Mouse (Mus musculus): ENCODE results near the gene Pwwp2b.

The Pwwp2b gene

GRCm38 (mm10) chr7:139257752-139258542 lies 9.7 kb downstream of the Pwwp2b start:
- no peak for DNase-seq (ENCODE audit: low read depth, low spot score)

- DNase-seq (ENCODE audit: low read depth, low spot score), result no peak
Observed at GRCm38 (mm10) chr7:139264337-139264736, 16.1 kb downstream of the Pwwp2b start.

GRCm38 (mm10) chr7:139265634-139266033 lies 17.4 kb downstream of the Pwwp2b start:
- no peak for DNase-seq (ENCODE audit: low read depth, low spot score)

DNA sequence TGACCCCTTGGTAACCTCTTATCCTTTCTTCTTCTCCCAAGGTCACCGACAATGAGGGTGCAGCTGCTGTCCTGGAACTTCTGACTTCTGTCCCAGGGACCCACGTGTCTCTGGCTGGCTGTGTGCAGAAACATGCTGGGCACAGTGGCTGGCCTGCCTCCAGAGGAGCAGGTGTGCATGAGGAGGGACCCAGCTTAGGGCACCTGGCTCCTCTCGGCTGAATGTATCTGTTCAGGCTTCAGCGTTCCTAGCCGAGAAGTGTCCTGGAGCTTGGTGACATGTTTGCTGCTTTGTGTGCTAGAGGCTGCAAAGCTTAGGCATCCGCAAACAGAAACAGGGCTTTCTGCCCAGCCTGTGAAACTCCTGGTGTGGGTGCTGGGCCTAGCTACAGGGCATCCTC lies 18.1 kb downstream of the Pwwp2b start:
- no peak for DNase-seq (ENCODE audit: low read depth, low spot score)

- no peak for DNase-seq (ENCODE audit: low read depth, low spot score)
Observed at GRCm38 (mm10) chr7:139266886-139267870, 18.9 kb downstream of the Pwwp2b start.

- DNase-seq (ENCODE audit: low read depth, low spot score), result no peak
Observed at GRCm38 (mm10) chr7:139270738-139271137, 22.5 kb downstream of the Pwwp2b start.

GRCm38 (mm10) chr7:139271871-139272270 lies 23.6 kb downstream of the Pwwp2b start:
- DNase-seq (ENCODE audit: low read depth, low spot score), result no peak

GRCm38 (mm10) chr7:139272639-139273396 lies 24.5 kb downstream of the Pwwp2b start:
- DNase-seq (ENCODE audit: low read depth, low spot score), result no peak

DNA sequence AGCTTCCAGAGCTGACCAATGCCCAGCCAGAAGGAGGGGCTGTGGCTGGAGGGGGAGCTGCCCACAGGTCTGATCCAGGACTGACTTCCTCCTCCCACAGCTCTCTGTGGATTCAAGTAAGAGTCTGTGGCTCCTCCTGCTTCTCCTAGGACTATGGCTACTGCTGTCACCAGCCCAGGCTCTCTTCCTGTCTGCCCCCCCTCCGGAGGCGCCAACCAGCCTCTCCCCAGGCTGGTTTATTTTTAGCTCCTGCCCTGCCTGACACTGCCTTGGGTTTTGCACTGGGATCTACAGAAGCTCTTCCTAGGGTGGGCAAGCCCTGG lies 25.1 kb downstream of the Pwwp2b start:
- no peak for DNase-seq (ENCODE audit: low read depth, low spot score)

DNA sequence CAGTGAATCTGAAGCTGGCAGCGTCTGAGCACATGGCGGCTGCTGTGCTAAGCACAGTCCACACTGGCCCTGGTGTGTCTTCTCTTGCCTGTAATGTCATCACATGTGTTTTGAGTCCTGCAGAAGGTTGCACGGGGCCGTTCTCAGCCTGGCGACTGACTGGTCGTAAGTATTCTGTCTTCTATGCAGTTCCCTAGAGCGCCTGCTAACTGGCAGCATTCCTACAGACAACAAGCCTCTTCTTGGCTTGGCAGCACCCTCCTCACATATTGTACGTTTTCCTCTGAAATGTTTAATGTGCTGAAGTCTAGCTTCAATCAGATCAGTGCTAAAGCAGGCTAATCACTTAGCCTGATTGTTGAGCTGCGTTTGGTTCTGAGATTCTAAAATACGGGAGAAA lies 27.3 kb downstream of the Pwwp2b start:
- no peak for DNase-seq (ENCODE audit: low read depth, low spot score)

GRCm38 (mm10) chr7:139276150-139276549 lies 27.9 kb downstream of the Pwwp2b start:
- DNase-seq (ENCODE audit: low read depth, low spot score), result no peak

GRCm38 (mm10) chr7:139277536-139277935 lies 29.3 kb downstream of the Pwwp2b start:
- DNase-seq (ENCODE audit: low read depth, low spot score), result no peak

DNA sequence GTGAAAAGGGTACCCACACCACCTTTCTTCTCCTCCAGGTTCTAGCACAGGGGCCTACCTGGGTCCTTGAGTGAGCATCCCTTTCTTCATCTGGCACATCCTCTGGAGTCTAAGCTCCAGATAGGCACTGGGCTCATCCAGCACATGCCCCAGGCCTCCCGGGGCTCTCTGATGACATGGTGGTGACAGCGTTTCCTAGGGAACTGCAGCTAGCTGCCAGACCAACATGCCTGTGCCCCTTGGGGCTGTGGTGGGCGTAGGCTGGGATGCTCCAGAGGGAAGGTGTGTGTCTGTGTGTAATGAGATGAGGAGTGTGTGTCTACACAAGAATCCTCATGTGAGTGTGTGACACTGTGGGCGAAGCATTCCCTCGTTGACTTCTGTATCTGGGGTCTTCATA lies 31.3 kb downstream of the Pwwp2b start:
- DNase-seq (ENCODE audit: low read depth, low spot score), result no peak

- no peak for DNase-seq (ENCODE audit: low read depth, low spot score)
Observed at GRCm38 (mm10) chr7:139280044-139280443, 31.8 kb downstream of the Pwwp2b start.

DNA sequence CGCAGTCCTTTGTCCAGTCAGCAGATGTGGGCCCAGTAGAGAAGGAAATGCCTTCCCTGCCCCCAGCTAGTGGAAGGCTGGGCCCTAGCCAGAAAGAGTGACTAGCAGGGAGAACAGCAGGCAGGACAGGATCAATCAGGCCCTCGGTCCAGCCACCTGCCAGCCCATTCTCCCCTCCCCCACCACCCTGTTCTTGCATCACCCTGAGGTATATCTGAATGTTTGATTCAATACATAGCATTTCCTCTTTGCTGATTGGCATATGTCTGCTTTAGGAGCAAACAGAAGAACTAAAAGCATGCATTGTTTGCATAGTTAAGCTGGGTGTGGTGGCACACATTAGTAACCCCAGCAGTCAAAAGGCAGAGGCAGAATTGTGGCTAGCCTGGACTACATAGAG lies 32.9 kb downstream of the Pwwp2b start:
- DNase-seq (ENCODE audit: low read depth, low spot score), result no peak

DNA sequence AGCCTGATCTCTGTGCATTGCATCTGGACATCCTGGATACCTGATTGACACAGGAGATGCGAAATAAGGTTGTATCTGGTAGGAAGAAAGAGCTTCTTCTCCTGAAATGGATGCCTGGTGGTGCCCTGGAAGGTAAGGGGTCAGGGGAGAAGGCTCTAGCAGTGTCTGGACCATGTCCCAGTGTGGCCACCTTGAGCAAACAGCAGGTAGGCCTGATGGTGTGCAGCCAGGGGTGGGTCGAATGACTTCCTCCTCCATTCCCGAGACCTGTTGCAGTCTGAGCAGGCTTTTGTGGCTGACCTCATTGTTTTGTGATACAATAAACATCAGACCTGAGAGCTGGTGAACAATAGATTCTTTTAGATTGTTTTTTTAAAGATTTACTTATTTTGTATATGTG lies 33.8 kb downstream of the Pwwp2b start:
- no peak for DNase-seq (ENCODE audit: low read depth, low spot score)

DNA sequence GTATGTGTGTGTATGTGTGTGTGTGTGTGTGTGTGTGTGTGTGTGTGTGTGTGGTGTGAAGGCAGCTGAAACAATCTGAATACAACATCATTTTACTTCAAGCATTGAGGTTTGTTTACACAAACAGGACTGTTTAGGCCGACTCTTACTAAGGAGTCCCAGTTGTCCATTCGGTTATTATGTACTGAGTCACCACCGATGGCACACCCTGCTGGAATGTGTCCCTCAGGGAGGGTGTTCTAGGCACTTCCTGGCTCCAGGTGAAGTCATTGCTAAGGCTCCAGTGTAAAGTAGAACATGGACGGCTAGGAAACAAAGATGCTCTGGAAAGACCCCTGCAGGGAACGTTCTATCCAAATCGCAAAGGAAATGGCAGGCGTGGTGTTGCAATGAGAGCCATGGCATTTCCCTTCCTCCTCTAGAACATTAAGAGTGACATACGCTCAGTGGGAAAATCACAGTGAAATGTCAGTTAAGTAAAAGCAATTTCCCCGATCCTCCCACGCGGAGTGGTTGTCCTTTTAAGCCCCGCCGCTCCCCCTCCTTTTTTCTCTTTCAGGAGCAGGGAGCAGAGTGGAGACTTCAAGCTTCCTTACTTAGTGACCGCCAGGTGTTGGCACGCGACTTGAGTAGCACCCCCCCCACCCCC lies 37.1 kb downstream of the Pwwp2b start:
- DNase-seq (ENCODE audit: low read depth, low spot score), result no peak

- no peak for DNase-seq (ENCODE audit: low read depth, low spot score)
Observed at GRCm38 (mm10) chr7:139288540-139288939, 40.3 kb downstream of the Pwwp2b start.

- no peak for DNase-seq (ENCODE audit: low read depth, low spot score)
Observed at GRCm38 (mm10) chr7:139293350-139293749, 45.1 kb downstream of the Pwwp2b start.

- DNase-seq (ENCODE audit: low read depth, low spot score), result no peak
Observed at GRCm38 (mm10) chr7:139294076-139294475, 45.8 kb downstream of the Pwwp2b start.

DNA sequence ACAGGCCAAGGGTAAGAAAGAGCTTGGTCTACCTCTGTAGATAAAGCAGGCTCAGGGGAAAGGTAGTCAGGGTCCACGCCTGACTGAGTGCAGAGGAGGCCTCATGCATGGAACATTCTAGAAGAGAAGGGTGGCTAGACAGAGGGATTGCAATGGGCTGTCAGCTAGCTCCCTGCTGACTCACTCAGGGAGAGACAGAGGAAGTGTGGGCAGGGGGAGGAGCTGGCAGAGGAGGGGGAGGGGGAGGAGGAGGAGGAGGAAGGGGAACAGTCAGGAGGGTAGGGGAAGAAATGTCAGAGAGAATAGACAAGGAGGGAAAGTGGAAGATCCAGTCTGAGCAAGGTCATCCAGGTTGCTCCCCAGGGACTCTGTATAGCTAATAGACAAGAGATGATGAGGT lies 47.4 kb downstream of the Pwwp2b start:
- DNase-seq (ENCODE audit: low read depth, low spot score), result no peak
